Mouse (Mus musculus) gastrocnemius, adult 8-10 months (tissue): ENCODE measurements around the gene Tm9sf2. TPM values are rescaled to one million over a fixed set of nuclear protein-coding genes. Genes with fewer than 3 reads are reported as not detected.
"Not testable (repeated sequence)": the region's sequence is repeated elsewhere in the genome, so short reads cannot be mapped to it uniquely, and the experiment has no call there.

Experiments
- DNase-seq, 2 experiments: peaks; one replicate each; pipeline ENCODE4 v3.0.0; 2022; ENCODE audit warnings: low spot score in 2 of 2
- total RNA-seq, 4 experiments: library from RNA; stranded (reverse); gene quantifications; 2 replicates each; pipeline ENCODE4 v1.2.4; 2022

The Tm9sf2 gene
- total RNA-seq, 4 experiments from 2014 or later = 65.0 to 68.9 (median 65.6) TPM

GRCm38 (mm10) chr14:122099584-122099983 is 7.3 kb upstream of the Tm9sf2 start:
- no peak for DNase-seq

- not testable (repeated sequence) for DNase-seq
Measured at GRCm38 (mm10) chr14:122101890-122102289, 4.9 kb upstream of the Tm9sf2 start.

DNA sequence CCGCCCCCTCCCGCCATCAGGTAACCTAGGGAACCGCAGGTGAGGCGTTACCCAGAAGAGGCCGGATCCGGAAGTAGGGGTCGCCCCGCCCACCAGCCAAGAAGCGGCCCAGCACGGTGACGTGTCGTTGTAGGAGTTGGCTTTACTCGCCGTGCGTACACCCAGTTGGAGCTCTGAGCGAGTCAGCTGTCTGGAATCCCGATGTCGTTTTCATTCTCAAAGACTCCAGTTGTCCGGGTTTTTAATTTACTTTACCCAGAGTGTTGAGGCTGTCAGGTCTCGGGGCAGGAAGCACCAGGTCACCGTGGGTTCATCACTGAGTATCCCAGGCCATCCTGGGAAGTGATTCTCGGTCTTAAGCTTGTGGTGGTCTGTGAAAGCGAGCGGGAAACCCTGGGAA is 2.0 kb upstream of the Tm9sf2 start:
- peak; percentile 90 to 95 for DNase-seq

GRCm38 (mm10) chr14:122105391-122106285 is 1.2 kb upstream of the Tm9sf2 start:
- no peak for DNase-seq

GRCm38 (mm10) chr14:122107481-122108214 is 810 bp downstream of the Tm9sf2 start:
- peak; percentile 11 to 19 for DNase-seq

GRCm38 (mm10) chr14:122111681-122112080 is 4.8 kb downstream of the Tm9sf2 start:
- DNase-seq = no peak

DNA sequence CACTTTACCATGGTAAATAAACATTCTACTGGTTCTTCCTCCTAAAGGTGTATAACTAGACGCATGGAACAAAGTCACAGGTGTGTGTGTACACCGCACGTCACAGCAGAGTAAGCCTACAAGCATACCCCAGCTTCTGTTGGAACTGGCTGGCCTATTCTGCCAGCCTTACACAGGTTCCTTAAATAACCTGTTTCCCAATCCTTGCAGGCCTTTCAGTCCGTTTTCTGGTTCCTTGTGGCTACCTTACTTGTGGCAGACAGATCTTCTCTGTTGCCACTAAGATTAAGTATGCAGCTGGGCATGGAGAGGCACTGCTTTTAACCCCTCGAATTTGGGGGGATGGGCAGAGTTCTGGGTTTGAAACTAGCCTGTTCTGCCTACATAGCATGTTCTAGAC is 5.5 kb downstream of the Tm9sf2 start:
- no peak for DNase-seq

DNA sequence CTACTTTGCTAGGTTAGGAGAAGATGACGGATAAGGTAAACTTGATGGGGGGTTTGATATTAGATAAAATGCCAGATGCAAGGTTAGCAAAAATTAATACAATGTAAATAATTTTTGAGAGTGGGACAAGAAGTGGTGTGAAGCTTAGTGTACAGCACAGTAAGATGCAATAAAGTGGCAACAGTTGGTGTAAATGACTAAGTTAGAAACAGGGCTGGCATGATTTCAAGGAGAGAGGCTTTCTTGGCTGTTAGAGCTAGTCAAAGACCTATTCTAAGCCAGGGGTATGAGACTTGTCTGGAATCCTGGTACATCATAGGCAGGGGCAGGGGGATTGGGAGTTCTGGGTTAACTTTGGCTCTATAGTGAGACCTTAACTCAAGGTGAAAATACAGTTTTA is 9.4 kb downstream of the Tm9sf2 start:
- no peak for DNase-seq

DNA sequence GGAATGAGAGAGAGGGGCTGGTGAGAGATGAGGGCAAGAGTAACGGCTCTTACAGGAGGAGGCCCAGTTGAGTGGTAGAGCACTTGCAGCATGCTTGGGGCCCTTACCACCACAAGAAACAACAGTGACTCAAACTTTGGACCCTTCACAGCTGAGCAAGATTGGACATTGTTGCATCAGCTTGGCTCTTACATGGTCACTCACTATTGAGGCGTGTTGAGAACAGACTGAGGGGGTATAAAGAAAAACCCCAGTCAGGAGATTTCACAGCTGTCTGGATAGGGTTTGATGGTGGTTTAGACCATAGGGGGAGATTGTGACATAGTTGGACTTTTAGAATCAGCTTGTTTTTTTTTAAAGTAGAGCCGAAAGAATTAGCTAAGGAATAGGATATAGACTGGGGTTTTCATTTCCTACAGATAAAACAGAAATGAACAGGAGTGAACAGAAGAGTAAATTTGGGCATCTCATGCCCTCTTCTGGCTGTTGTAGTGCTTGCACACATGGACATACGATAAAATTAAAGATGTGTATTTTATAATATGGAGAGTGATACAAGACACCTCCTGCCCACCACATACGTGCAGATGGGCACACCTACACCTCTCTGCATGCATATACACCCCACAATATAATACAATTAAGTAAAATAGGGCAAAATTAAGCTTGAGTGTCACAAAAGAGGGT is 23.4 kb downstream of the Tm9sf2 start:
- DNase-seq = no peak

- DNase-seq = no peak
Measured at GRCm38 (mm10) chr14:122131644-122132043, 24.8 kb downstream of the Tm9sf2 start.

- DNase-seq = no peak
Measured at GRCm38 (mm10) chr14:122136368-122136928, 29.6 kb downstream of the Tm9sf2 start.

GRCm38 (mm10) chr14:122137234-122137633 is 30.4 kb downstream of the Tm9sf2 start:
- no peak for DNase-seq

- no peak for DNase-seq
Measured at GRCm38 (mm10) chr14:122140126-122140525, 33.3 kb downstream of the Tm9sf2 start.

GRCm38 (mm10) chr14:122143585-122144269 is 36.9 kb downstream of the Tm9sf2 start:
- no peak for DNase-seq

- DNase-seq = no peak
Measured at GRCm38 (mm10) chr14:122145374-122145773, 38.5 kb downstream of the Tm9sf2 start.

DNA sequence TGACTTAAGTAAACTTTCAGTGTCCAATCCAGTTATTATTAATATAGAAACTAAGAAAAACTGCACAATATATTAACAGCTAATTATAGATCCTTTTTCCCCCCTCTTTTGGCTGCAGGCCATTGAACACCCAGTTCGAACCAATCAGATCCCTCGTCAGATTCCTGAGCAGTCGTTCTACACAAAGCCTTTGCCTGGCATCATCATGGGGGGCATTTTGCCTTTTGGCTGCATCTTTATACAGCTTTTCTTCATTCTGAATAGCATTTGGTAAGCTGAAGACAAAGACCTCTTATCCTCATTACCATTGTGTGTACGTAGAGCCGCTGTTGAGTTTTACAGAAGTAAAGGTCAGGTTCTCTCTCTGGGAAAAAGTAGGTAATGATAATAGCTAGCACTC is 43.8 kb downstream of the Tm9sf2 start:
- no peak for DNase-seq

DNA sequence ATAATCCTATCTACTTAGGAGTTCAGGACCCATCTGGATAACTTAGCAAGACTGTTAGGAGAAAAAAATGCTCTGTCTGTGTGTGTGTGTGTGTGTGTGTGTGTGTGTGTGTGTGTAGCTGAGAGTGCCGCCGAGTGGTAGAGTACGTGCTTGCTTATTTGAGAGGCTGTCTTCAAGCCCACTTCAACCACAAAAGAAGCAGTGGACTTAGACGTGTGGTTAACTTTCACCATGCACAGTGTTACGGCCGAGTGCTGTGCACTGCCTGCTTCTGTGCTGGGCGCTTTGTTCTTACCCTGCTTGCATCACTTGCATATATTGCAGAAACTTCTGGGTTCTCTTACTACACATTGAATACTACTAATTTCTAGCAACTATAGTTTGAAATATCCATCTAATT is 50.9 kb downstream of the Tm9sf2 start:
- no peak for DNase-seq

DNA sequence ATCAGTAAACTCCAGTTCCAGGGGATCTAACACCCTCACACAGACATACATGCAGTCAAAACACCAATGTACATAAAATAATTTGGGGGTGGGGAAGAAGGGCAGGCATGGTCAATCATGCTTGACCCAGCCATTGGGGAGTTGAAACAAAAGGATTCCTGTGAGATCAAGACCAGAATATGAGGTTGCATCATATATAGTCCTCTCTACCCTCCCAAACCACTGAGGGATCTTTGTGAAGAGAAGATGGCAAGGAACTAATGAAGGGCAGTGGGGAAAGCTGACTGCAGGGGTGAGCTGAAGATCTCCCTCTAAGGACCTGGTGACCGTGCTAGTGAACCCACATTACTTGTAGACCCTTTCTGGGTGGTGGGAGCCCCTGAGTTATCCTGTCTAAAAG is 54.1 kb downstream of the Tm9sf2 start:
- no peak for DNase-seq

- no peak for DNase-seq
Measured at GRCm38 (mm10) chr14:122168912-122169311, 62.1 kb downstream of the Tm9sf2 start.

DNA sequence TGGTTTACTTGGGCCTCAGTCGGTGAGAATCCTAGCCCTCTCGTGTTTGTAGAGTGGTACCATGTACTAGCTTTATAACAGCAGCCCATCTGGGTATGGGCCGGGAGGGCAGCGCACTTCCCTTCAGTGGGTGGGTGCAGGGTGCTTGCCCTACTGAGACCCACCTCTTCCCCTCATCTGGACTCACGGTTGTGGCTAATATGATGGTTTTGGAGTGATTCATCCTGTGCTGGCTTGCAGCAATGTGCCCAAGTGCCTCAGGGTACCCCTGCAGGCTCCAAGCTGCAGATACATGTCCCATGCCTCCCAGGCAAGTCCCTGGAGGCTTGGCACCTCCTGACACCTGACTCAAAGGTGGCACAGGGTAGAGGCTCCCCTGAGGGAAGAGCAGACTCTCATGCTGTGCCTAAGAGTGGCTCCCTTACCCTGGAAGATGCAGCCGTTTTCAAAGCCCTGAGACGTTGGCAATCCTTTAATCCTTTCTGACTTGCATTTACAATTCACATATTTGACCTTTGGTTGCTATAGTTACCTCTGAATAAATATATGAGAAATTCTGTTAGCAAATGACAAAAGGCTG is 63.5 kb downstream of the Tm9sf2 start:
- no peak for DNase-seq

DNA sequence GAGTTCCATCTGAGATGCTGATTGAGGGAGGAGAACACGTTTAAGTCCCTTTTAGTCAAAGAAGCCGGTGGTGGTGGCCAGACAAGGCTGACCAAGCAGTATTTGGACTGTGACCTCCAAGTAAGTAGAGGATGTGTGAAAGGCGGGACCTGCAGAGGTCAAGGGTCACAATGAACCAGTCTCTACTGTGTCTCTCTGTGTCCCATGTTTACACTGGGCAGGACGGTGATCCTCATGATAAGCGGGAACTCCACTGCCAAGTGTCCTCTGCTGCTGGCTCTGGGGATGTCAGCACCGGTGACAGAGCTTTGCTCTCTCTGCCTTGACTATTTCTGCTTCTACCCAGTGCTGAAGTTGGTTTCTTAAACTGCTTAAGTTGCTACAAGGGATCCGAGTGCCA is 64.2 kb downstream of the Tm9sf2 start:
- DNase-seq = no peak
